Mouse (Mus musculus): ENCODE measurements around the gene Mrs2. TPM values are rescaled to one million over a fixed set of nuclear protein-coding genes. Genes with fewer than 3 reads are reported as not detected.

The Mrs2 gene
- polyA plus RNA-seq, 1 experiment: 11.3 TPM

DNA sequence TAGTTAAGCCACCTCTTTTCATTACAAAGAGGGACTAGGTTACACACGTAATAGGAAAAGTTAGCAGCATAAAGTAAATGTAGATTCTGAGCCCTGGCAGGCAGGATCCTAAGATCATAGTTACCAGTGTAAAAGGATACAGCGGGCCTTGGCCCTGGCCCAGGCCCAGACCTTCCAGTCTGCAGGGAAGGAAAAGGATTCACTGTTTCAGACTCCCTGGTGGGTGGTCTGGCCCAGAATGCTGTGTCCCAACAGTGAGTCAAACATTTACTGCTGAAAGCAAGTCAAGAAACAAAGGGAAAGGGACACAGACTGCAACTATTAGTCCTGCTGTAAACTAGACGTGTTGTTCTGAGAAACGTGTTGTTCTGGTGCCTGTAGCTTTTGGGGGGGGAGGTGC, 74.6 kb downstream of the Mrs2 start:
- Histone ChIP-seq H3K27me3 (ENCODE audit: control insufficient read depth, insufficient read depth, low read length) (no peaks in the 10 kb centered on the region), H3K4me1 (ENCODE audit: control insufficient read depth, insufficient read depth, insufficient read length, low read length) (no peaks in the 10 kb centered on the region), H3K36me3 (ENCODE audit: control insufficient read depth, insufficient read depth, low read length) (no peaks in the 10 kb centered on the region), H3K4me3 (ENCODE audit: low read depth, low read length) (no peak overlapping the region), H3K27ac (ENCODE audit: insufficient read depth, low read depth, low read length) (no peak overlapping the region)
- 64% methylated on average over 4 of the region's 4 CpGs for WGBS
- TF ChIP-seq CTCF (IDR thresholded peaks at IDR 0.05; ENCODE audit: extremely low read depth, insufficient read length, insufficient replicate concordance, low read depth, low read length) (no peak), POLR2A (IDR thresholded peaks at IDR 0.05; ENCODE audit: low read depth, low read length) (no peak)

DNA sequence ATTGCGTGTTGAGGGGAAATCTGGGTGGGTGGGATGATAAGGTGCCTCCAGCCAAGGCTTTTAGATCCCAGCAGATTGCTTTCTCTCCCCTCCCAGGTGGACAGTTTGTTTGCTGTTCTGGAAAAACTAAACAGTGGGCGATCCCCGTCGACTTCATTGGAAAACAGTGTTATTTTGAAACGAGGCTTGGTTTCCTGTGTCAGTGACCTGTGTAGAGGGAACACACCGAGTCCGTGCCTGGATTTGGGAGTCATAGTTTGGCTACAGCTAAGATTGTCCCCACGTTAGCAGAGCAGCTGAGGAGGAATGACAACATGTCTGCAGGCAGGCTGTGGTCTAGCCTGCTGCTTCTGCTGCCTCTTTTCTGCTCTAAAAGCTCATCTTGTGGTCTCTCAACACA, 76.9 kb downstream of the Mrs2 start:
- Histone ChIP-seq H3K36me3 (ENCODE audit: control insufficient read depth, insufficient read depth, low read length) (no peaks in the 10 kb centered on the region), H3K4me3 (ENCODE audit: low read depth, low read length) (no peak overlapping the region), H3K27me3 (ENCODE audit: control insufficient read depth, insufficient read depth, low read length) (no peaks in the 10 kb centered on the region), H3K4me1 (ENCODE audit: control insufficient read depth, insufficient read depth, insufficient read length, low read length) (no peaks in the 10 kb centered on the region), H3K27ac (ENCODE audit: insufficient read depth, low read depth, low read length) (no peak overlapping the region)
- 70% methylated on average over 8 of the region's 8 CpGs for WGBS
- TF ChIP-seq CTCF (IDR thresholded peaks at IDR 0.05; ENCODE audit: extremely low read depth, insufficient read length, insufficient replicate concordance, low read depth, low read length) (no peak), POLR2A (IDR thresholded peaks at IDR 0.05; ENCODE audit: low read depth, low read length) (no peak)

DNA sequence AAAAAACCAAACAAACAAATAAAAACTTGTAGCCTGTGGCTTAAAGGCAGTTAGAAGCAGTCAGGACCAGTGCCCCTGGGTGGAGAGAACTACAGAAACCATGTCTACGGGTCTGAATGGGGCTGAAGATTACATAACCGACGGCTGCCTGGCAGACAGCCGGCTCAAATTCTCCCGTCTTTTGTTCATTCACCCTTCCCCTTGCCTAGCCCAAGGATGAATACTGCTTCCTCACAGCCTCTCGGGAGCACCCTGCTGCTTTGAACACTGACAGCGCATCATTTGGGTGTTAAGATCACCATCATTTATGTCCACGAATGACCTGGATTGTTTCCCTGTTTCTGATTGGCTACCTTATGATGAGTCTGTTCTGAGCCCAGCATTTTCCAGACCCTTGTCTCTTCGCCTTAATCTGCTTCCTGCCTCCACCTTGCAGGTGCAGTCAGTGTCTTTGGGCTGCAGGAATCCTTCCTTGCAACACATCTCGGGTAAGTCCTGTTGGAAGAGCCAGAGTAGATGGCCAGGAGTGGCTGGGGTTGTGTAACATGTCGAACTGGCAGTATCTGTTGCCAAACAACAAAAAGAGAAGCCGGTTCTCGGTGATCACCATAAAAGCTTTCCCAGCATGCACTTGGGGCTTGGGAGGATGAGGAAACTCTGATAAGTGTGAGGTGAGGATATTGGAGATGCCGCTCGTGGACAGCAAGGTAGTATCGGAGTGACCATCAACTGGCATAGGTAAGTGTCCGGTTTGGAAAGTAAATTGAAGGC, 77.5 kb downstream of the Mrs2 start, which contains the start of gene Gpld1:
Gene Gpld1, plus strand, starts transcription at position 641 of the 771 bp plus-strand sequence.
- 67% methylated on average over 17 of the region's 17 CpGs for WGBS

DNA sequence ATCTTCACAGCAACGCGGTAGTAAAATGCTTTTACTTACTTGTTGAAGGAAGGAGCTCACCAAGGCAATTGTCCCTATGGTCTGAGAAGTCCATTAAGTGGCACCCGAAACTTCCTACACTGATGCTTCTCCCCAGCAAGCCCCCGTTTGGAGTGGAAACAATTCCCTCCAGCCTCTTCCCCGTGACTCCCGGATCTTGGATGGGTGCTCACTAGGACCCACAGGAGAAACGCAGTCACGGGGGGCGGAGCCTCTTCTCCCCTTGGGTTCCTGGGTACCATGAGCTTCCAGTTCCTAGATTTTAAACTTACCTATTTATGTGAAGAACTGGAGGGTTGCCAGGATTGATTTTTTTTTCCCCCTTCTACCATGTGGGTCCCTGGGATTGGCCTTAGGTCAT, 80.7 kb downstream of the Mrs2 start:
- Histone ChIP-seq H3K27ac (ENCODE audit: insufficient read depth, low read depth, low read length) (no peak overlapping the region), H3K36me3 (ENCODE audit: control insufficient read depth, insufficient read depth, low read length) (no peaks in the 10 kb centered on the region), H3K4me3 (ENCODE audit: low read depth, low read length) (no peak overlapping the region), H3K4me1 (ENCODE audit: control insufficient read depth, insufficient read depth, insufficient read length, low read length) (peaks cover 3% of the 10 kb centered on the region; the same call in 1 of the 2 replicates), H3K27me3 (ENCODE audit: control insufficient read depth, insufficient read depth, low read length) (no peaks in the 10 kb centered on the region)
- 91% methylated on average over 9 of the region's 9 CpGs for WGBS
- no peak for TF ChIP-seq POLR2A (IDR thresholded peaks at IDR 0.05; ENCODE audit: low read depth, low read length)
- TF ChIP-seq CTCF (IDR thresholded peaks at IDR 0.05; ENCODE audit: extremely low read depth, insufficient read length, insufficient replicate concordance, low read depth, low read length): no peak

More for the DNA sequence above, 77.5 kb downstream of the Mrs2 start, which contains the start of gene Gpld1:
- Histone ChIP-seq H3K27me3 (ENCODE audit: control insufficient read depth, insufficient read depth, low read length) (no peaks in the 10 kb centered on the region), H3K36me3 (ENCODE audit: control insufficient read depth, insufficient read depth, low read length) (no peaks in the 10 kb centered on the region), H3K4me1 (ENCODE audit: control insufficient read depth, insufficient read depth, insufficient read length, low read length) (peaks cover 3% of the 10 kb centered on the region; the same call in 1 of the 2 replicates), H3K4me3 (ENCODE audit: low read depth, low read length) (no peak within 1 kb of the TSS), H3K27ac (ENCODE audit: insufficient read depth, low read depth, low read length) (no peak within 1 kb of the TSS)
- TF ChIP-seq CTCF (IDR thresholded peaks at IDR 0.05; ENCODE audit: extremely low read depth, insufficient read length, insufficient replicate concordance, low read depth, low read length) (no peak), POLR2A (IDR thresholded peaks at IDR 0.05; ENCODE audit: low read depth, low read length) (no peak)

DNA sequence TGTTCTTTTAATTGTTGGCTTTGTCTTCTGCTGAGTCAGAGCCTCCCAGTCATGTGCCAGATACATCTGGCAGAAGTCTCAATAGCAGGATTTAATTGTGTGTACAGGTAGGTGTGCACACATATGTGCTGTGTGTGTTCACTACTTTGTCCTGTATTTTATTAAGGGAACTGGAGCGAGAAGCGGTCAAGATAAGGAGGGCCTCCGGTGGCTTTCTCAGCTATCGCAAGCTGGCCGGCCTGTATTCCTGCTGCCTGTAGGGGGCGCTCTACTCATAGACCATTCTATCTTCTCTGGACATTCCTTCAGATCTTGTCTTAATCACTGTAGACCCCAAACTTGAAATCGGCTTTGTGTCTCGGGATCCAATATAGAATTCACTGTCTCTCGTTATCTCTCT, 81.5 kb downstream of the Mrs2 start:
- TF ChIP-seq POLR2A (IDR thresholded peaks at IDR 0.05; ENCODE audit: low read depth, low read length) (no peak), CTCF (IDR thresholded peaks at IDR 0.05; ENCODE audit: extremely low read depth, insufficient read length, insufficient replicate concordance, low read depth, low read length) (peak; percentile 96)
- Histone ChIP-seq H3K4me1 (ENCODE audit: control insufficient read depth, insufficient read depth, insufficient read length, low read length) (peaks cover 3% of the 10 kb centered on the region; the same call in 1 of the 2 replicates), H3K27me3 (ENCODE audit: control insufficient read depth, insufficient read depth, low read length) (no peaks in the 10 kb centered on the region), H3K27ac (ENCODE audit: insufficient read depth, low read depth, low read length) (no peak overlapping the region), H3K4me3 (ENCODE audit: low read depth, low read length) (no peak overlapping the region), H3K36me3 (ENCODE audit: control insufficient read depth, insufficient read depth, low read length) (no peaks in the 10 kb centered on the region)
- WGBS: 17% methylated on average over 9 of the region's 9 CpGs

DNA sequence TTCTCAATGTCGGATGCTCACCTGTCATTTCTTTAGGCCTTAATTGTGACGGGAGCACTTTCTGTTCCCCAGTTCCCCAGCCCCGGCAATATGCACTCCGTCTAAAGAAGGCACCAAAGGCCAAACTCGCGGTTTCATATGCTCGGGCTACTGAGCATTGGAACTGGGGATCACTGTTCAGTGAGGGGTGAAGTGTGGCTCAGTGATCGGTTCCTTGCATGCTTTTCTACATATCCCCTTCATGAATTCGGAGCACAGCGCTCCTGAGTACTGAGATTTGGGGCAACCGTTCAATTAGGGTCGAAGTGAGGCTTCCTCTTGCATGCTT, 82.4 kb downstream of the Mrs2 start:
- TF ChIP-seq CTCF (IDR thresholded peaks at IDR 0.05; ENCODE audit: extremely low read depth, insufficient read length, insufficient replicate concordance, low read depth, low read length) (no peak), POLR2A (IDR thresholded peaks at IDR 0.05; ENCODE audit: low read depth, low read length) (no peak)
- no peaks in the 10 kb centered on the region for H3K27me3 ChIP-seq (ENCODE audit: control insufficient read depth, insufficient read depth, low read length)
- H3K4me3 ChIP-seq (ENCODE audit: low read depth, low read length): peak overlapping the region; percentile 83
- H3K27ac ChIP-seq (ENCODE audit: insufficient read depth, low read depth, low read length): peak overlapping the region; percentile 23; the same call in 1 of the 2 replicates
- WGBS: 4% methylated on average over 12 of the region's 12 CpGs
- H3K4me1 ChIP-seq (ENCODE audit: control insufficient read depth, insufficient read depth, insufficient read length, low read length): peaks cover 3% of the 10 kb centered on the region; the same call in 1 of the 2 replicates
- H3K36me3 ChIP-seq (ENCODE audit: control insufficient read depth, insufficient read depth, low read length): no peaks in the 10 kb centered on the region

Other genes starting within 250 kb of the Mrs2 start
- gene BC005537, start 218.7 kb downstream of the Mrs2 start, polyA plus RNA-seq (2012; rRNA removed): 9.7 and 21.6 TPM in 2 replicates
- 22.8 and 31.3 TPM in 2 replicates for gene Acot13, start 188.8 kb downstream of the Mrs2 start, polyA plus RNA-seq (2012; rRNA removed)
- 18.1 and 27.5 TPM in 2 replicates for gene Tdp2, start 188.7 kb downstream of the Mrs2 start, polyA plus RNA-seq (2012; rRNA removed)
- gene D130043K22Rik, start 175.2 kb downstream of the Mrs2 start, polyA plus RNA-seq (2012; rRNA removed): 1.4 and 1.6 TPM in 2 replicates
- gene Aldh5a1, start 82.7 kb downstream of the Mrs2 start, polyA plus RNA-seq (2012; rRNA removed): 2.9 and 5.3 TPM in 2 replicates
- gene Gpld1, start 77.2 kb downstream of the Mrs2 start, polyA plus RNA-seq (2012; rRNA removed): 1.2 and 1.7 TPM in 2 replicates
- 0.05 TPM in 1 of 2 replicates, not detected in the other for gene Dcdc2a, start 35.6 kb upstream of the Mrs2 start, polyA plus RNA-seq (2012; rRNA removed)

All from small intestine, adult 2 months (tissue).